Mouse (Mus musculus): Measurements from ENCODE around the gene Kitl. TPM values are rescaled to one million over a fixed set of nuclear protein-coding genes. Genes with fewer than 3 reads are reported as not detected.

Kitl gene
- polyA plus RNA-seq (2017; shearing (Covaris generic)), result under 1 TPM in 1 of 3 experiments, not detected in 2; 0.49 TPM

- ATAC-seq, result no peak
Measured at GRCm38 (mm10) chr10:100015370-100016325, at the start of gene Kitl. TSS of gene Kitl (plus strand) at chr10:100015630.

DNA sequence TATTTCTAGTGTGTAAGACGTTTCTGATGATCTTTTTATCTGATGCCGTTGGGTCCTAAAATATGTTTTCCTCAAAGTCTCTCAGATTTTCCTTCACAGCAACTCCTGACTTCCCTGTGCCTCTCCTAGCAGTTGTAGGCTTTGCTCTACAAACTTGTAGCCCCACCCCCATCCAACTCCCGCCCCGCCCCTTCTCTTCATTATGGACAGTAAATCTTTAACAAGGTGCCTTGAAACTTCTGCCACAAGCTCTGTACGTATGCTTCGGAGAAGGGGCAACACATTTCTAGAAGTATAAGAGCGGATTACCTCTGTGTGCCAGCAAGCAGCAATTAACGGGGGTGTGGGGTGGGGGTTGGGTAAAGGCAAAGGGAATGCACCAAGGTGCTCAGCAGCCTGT is 42.6 kb upstream of the Kitl start:
- ATAC-seq, result no peak

GRCm38 (mm10) chr10:99980096-99980495 is 35.3 kb upstream of the Kitl start:
- no peak for ATAC-seq

DNA sequence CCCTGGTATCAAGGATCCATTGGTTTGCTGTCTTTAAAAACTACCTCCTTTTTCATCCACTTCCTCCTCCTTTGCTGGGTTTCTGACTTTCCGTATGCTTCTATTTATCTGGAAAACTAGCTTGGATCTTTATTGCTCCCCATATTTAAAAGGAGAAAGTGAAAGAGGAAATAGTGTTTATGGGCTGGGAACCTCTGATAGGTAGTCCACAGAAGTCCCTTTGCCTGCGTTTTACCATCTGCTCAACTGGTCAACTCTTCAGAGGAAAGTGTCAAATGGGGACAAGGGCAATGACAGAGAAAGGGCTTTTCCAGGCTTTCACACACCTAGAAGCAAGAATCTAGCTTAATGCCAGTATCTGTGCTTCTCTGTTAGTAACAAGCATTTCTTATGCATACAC is 34.5 kb upstream of the Kitl start:
- no peak for ATAC-seq

- no peak for ATAC-seq
Measured at GRCm38 (mm10) chr10:99981887-99982286, 33.5 kb upstream of the Kitl start.

DNA sequence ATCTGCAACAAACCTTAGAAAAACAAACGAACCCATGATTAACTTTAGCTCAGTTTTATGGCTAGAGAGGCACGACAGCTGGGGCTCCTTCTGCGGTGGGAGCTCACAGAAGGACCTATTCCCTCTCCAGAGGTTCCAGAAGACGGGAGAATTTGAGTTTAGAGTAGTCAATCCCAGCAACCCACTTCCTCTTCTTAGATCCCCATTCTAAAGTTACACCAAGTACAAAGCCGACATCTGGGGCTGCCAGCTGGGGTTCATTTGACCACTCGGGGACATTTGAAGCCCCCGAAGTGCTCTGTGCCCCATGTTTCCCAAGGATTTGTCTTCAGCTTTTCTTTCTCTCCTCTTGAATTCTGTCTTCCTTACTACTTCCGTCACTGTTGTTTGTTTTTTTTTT is 28.7 kb upstream of the Kitl start:
- ATAC-seq, result no peak

GRCm38 (mm10) chr10:99989758-99990157 is 25.7 kb upstream of the Kitl start:
- ATAC-seq, result no peak

DNA sequence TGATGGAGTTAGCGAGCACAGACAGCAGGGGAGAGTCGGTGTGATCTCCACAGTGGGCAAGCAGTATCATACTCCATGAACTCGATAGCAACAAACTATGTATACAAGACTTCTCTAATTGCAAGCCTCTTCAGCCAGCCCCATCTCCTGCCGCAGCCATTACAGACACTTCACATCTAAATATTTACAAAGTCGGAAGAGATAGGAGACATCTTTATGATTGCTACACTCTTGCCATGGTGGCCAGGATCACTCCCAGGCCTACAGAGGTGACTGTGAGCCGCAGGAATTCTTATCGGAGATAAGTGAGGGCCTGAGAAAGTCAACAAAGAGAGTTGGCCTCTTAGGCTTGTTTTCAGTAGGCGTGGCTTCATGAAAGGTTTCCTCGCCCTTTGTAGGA is 23.3 kb upstream of the Kitl start:
- no peak for ATAC-seq

GRCm38 (mm10) chr10:100001452-100001851 is 14.0 kb upstream of the Kitl start:
- no peak for ATAC-seq

GRCm38 (mm10) chr10:100003797-100004196 is 11.6 kb upstream of the Kitl start:
- ATAC-seq, result no peak

- no peak for ATAC-seq
Measured at GRCm38 (mm10) chr10:100009681-100010080, 5.7 kb upstream of the Kitl start.

DNA sequence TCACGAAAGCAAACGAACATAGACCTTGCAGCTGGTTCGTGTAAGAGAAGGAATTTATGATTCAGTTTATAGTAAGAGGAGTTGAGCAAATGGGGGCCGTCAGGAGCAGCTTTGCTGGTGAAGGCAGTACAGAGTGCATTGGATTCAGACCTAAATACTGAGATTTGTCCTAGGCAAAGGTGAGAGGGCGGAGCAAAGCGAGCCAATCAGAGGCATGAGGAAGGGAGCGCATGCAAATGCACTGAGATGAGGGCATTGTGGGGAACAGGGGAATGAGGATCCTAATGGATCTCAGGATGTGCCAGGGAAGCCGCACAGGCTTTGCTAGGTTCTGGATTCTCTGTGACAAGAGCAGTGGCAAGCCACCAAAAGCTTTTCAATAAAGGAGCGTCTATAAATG is 5.1 kb upstream of the Kitl start:
- ATAC-seq, result no peak

DNA sequence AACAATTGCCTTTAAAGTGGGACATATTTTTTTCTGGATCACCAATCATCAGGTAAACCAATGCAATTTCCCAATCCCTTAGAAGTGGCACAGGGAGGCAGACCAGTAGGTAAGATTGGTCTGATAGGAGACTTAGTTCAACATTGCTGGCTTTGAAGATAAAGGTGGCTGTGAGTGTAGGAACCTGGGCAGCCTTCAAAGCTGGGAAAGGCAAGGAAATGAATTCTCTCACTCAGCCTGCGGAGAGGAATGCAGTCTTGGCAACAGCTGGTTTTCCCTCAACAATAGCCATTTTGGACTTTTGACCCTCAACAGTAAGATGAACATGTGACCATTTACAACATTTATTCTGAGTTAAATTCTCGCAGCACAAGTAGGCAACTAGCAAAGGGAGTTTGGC is 1.3 kb upstream of the Kitl start:
- ATAC-seq, result no peak

DNA sequence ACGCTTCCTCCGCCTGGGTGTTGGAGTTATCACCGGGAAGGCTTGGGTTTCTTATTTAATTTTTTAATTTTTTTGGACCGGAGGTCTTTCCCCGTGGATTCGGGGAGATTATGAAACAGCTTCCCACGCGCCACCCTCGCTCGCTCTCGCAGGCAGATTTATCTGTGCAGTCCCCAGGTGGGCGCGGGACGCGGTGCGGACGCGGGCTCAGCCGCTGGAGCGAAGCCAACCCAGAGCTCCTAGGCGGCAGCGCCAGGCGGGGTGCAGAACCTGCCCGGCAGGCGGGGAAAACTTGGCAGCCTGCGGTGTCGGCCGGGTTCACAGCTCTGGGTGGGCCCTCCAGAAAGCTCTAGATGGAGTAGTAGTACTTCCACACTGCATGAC is 888 bp downstream of the Kitl start:
- ATAC-seq, result no peak

DNA sequence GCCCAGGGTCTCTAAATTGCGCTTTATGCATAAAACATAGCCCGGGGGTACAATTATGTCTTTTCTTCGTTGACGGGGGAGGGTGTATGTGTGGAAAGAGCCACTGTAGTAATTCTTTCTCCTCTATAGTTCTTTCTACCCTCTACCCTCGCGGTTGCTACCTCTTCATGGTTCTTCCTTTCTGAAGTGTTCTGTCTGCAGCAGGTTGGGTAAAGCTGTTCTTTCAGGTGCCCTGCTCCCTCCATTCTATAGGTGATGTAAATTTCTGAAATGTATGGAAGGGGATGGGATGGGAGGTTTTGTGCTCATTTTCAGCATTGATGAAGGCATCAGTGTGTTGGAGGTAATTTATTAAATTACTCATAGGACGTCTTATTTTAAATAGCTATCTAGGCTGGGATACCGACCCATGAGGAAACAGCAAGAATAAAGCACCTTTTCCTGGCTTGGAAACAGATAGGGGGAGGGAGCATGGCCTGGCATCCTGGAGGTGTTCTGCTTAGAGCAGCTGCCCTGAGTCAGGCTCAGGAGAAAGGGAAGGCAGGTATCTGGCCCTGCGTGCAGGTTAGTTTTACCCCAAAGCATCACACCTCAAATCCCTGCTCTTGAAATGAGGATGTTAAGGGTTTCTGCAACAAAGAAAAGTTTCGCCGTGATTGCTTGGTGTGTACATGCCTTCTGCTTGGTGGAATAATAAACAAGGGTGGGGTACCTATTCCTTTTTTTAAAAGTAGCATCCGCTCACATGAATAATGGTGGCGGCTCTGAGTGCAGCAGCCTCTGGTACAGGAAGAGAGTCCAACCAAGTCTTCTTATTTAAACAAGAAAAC is 1.7 kb downstream of the Kitl start:
- ATAC-seq, result no peak

- ATAC-seq, result no peak
Measured at GRCm38 (mm10) chr10:100017771-100018070, 2.3 kb downstream of the Kitl start.

DNA sequence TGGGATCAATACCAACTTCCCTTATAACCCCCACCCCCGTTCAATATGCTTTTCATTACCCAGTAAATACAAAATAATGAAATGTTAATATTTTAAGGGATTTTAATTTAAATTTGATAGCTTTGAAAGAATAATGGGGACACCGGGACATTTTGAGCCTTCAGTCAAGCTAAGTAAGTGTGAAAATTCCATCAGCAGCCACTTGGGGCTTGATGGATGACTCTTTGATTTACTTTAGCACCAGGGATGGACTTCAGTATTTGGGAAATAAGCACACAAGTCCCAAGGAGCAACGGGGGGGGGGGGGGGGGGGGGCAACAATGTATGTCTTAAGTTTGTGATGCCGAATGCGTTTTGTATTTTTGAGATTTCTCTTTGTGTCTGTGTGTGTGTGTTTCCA is 3.1 kb downstream of the Kitl start:
- no peak for ATAC-seq

- no peak for ATAC-seq
Measured at GRCm38 (mm10) chr10:100019246-100020195, 4.1 kb downstream of the Kitl start.

DNA sequence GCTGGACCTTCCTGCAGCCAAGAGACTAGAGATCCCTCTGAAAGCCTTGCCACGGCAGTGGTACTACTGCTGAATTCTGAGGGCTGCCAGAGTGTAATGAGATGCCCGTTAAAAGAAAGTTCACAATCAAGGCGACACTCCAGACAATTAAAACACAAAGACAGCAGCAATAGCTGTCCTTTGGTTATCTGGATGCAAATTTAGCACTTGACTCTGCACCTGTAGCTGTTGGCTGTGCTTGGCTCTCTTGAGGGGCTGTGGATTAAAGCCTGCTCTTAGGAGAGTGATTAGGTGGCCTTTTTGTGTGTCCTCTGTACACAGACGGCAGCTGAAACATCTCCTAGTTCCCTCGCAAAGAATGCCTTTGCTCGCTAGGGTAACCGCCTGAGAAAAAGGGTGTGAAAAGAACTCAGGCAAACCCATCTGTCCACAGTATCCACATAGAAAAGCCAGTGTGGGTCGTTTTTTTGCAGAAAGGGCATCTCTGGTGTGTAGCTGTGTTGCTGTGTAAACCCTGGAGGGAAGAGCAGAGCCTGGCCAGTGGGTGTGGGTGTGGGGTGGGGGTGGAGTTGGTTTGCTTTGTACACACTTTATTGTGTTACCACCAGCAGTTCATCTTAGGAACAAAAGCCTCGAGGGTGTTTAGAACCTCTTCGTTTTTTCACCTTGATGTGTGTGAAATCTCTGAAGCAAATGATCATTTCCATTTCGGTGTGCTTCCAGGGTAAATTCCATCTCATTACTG is 6.8 kb downstream of the Kitl start:
- ATAC-seq, result no peak

- ATAC-seq, result no peak
Measured at GRCm38 (mm10) chr10:100022835-100023093, 7.3 kb downstream of the Kitl start.

DNA sequence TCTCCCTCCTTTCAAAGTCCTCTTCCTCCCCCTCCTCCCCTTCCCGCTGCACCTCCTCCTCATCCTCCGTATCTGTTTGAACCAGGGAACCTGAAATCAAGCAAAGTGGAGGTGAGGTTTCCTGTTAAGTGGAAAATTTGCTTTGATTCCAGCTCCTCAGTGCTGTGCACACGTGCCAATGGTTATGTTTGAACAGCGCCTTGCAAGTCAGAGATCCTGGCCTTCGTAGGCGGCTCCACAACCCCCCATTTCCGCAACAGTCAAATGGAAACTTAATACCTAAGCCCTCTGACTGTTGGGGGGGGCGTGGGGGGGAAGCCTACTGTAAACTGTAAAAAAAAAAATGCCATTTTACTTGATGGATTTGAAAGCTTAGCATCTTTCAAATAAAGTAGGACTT is 10.2 kb downstream of the Kitl start:
- ATAC-seq, result peak; percentile 32

DNA sequence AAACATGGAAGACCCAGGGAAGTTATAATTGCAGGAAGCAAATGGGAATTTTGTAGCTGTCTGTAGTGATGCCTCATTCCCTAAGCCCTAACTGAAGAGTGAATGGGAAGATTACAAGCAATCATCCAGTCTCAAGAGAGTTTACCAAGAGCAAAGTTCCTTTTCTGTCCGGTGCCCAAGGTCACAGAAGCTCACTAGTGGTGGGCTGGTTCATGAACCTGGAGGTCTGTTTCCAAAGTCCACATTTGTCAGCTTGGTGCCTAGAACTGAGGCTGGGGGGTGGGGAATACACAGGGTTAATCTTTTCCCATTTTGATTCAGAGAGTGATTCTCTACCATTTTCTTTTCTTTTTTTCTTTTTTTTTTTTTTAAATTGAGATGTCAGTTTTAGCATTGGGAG is 11.3 kb downstream of the Kitl start:
- ATAC-seq, result no peak
